In the genomic region with DNA sequence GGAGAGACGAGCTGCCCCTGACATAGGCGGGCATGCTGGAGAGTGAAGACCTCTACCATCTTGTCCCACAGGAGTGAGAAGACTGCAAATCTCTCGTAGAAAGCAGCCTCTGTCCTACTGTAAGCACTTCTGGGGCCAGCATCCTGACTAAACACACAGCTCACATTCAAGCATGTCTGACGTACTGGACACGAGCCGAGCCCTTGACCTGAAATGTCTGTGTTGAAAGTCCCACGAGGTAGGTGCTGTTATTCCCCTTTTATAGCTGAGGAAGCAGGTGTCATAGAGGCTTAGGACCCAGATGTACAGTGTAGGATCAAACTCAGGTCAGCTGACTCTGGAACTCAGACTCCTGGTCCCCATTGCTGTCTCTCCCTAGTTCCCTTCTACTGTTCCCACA, we compare ENCODE assay signal across 25 mouse cellular contexts. TPM values are rescaled to one million over a fixed set of nuclear protein-coding genes. Genes with fewer than 3 reads are reported as not detected.
A peak's percentile ranks its signal among the peaks of the same experiment; 100 is the strongest.
DNase-seq lines count a peak whose midpoint lies in the region; ATAC-seq lines count a peak whose summit lies in the region.
"Had no signal": no experiment of that assay in that cellular context is flagged by ENCODE, and none has a peak within 500 bp of the region (broad histone marks: within the 10 kb centered on the region; RNA-seq: fewer than 3 reads in every experiment).

No protein-coding gene starts in this region.

- peak overlapping the region; percentile 28; the same call in 1 of the 2 replicates for H3K9ac ChIP-seq in stomach, embryonic 16.5 days (ENCODE audit: low read length)
- H3K9ac ChIP-seq: embryonic facial prominence, embryonic 15.5 days; heart, embryonic 15.5 days; hindbrain, embryonic 13.5 days had no signal

- H3K36me3 ChIP-seq in stomach, embryonic 16.5 days (ENCODE audit: control insufficient read depth, insufficient read depth, low read length): no peaks in the 10 kb centered on the region
- H3K36me3 ChIP-seq: embryonic facial prominence, embryonic 15.5 days; G1E; heart, embryonic 15.5 days; hindbrain, embryonic 13.5 days had no signal

- 76% methylated on average over 7 of the region's 7 CpGs for WGBS in stomach, embryonic 16.5 days

- DNase-seq in lung, adult 18-20 months: peak; percentile 20 to 60
- no peak for DNase-seq in lung, postnatal 10 days
- peak; percentile 34 for DNase-seq in thymus, postnatal 25 days
- DNase-seq in thymus, postnatal 10 days (ENCODE audit: low spot score in 2 of 2): no peak
- DNase-seq in kidney, adult 18-20 months: no peak
- DNase-seq in spleen, postnatal 36 days (ENCODE audit: low spot score in 2 of 2): no peak
- DNase-seq: adrenal gland, adult 8-10 months; adrenal gland, postnatal 36 days; B cell, adult 2 months; cerebellum, adult 8-10 months; cerebellum, postnatal 14 days; embryo, embryonic 11 days; gastrocnemius, postnatal 10 days; heart, adult 2 months; heart, postnatal 14 days had no signal

- no peak for ATAC-seq in stomach, embryonic 16.5 days (ENCODE audit: insufficient read depth, low FRiP score)
- ATAC-seq: CD4-positive, CD25-positive, alpha-beta regulatory T cell, adult 4 months; forebrain, embryonic 14.5 days had no signal

- peak overlapping the region; percentile 84 for H3K4me2 ChIP-seq in stomach, embryonic 16.5 days (ENCODE audit: low read depth, low read length)
- H3K4me2 ChIP-seq: embryonic facial prominence, embryonic 15.5 days; heart, embryonic 11.5 days; heart, embryonic 15.5 days; hindbrain, embryonic 13.5 days had no signal

- H3K4me3 ChIP-seq in stomach, embryonic 16.5 days (replicated peaks; ENCODE audit: low read length): peak overlapping the region; percentile 32
- H3K4me3 ChIP-seq: embryonic facial prominence, embryonic 15.5 days; erythroblast, embryonic 14.5 days; forebrain, embryonic 10.5 days; heart, adult 2 months; heart, embryonic 15.5 days; hindbrain, embryonic 13.5 days had no signal

- H3K27me3 ChIP-seq in stomach, embryonic 16.5 days (ENCODE audit: control insufficient read depth, insufficient read depth, low read length): peaks cover 24% of the 10 kb centered on the region

- H3K4me1 ChIP-seq in stomach, embryonic 16.5 days (ENCODE audit: control insufficient read depth, insufficient read depth, low read length): peaks cover 13% of the 10 kb centered on the region

- H3K9me3 ChIP-seq in stomach, embryonic 16.5 days (replicated peaks; ENCODE audit: control insufficient read depth, low read length): no peaks in the 10 kb centered on the region
- H3K9me3 ChIP-seq: embryonic facial prominence, embryonic 15.5 days; forebrain, embryonic 10.5 days; heart, embryonic 15.5 days; hindbrain, embryonic 13.5 days had no signal

- H3K27ac ChIP-seq in stomach, embryonic 16.5 days (ENCODE audit: low read length): peak overlapping the region; percentile 72; the same call in 1 of the 2 replicates
- H3K27ac ChIP-seq: embryonic facial prominence, embryonic 15.5 days; forebrain, embryonic 10.5 days; heart, adult 2 months; heart, embryonic 15.5 days; hindbrain, embryonic 13.5 days had no signal

RNA-seq across cellular contexts. Expression of a gene that starts 4.2 kb away (rescaled TPM):
- 1.9 and 2.6 TPM in 2 replicates for polyA plus RNA-seq in stomach, embryonic 16.5 days (2015; fragmentation: Nextera tagmentation; extraction: Ambion mirVana)
- polyA plus RNA-seq: CD4-positive, CD25-positive, alpha-beta regulatory T cell, adult 4 months; erythroblast, embryonic 14.5 days; forebrain, embryonic 10.5 days; G1E; heart, adult 2 months; heart, embryonic 15.5 days had no signal

RNA-seq across cellular contexts. Expression of a gene that starts 46.6 kb away (rescaled TPM):
- 26.7 and 27.8 TPM in 2 replicates for polyA plus RNA-seq in stomach, embryonic 16.5 days (2015; fragmentation: Nextera tagmentation; extraction: Ambion mirVana)

Comparison
In these comparisons a context has a peak if more than half of its experiments do, and no peak if none do; other contexts are left out.
1. DNase-seq: peak in lung, adult 18-20 months (2 of 2) and thymus, postnatal 25 days (single experiment); none in lung, postnatal 10 days (single experiment), thymus, postnatal 10 days (0 of 2), kidney, adult 18-20 months (single experiment) and spleen, postnatal 36 days (0 of 2).